Mouse (Mus musculus): ENCODE results near the gene Tex9. TPM values are rescaled to one million over a fixed set of nuclear protein-coding genes. Genes with fewer than 3 reads are reported as not detected.
A peak's percentile ranks its signal among the peaks of the same experiment; 100 is the strongest.

Gene Tex9
- 75.5 and 89.5 TPM in 2 replicates for polyA plus RNA-seq (2016; fragmentation: Nextera tagmentation; extraction: Ambion mirVana)

GRCm38 (mm10) chr9:72492194-72492565, at the start of gene Tex9:
TSS of gene Tex9 (minus strand) at chr9:72492212.
- no peaks in the 10 kb centered on the region for H3K9me3 ChIP-seq
- 17% methylated on average over 6 of the region's 6 CpGs for WGBS
- DNase-seq (ENCODE audit: extremely low spot score, low spot score), result no peak
- peak within 1 kb of the TSS; percentile 96 for H3K27ac ChIP-seq
- H3K36me3 ChIP-seq (replicated peaks), result peaks cover 25% of the 10 kb centered on the region
- peak within 1 kb of the TSS; percentile 85 for H3K4me3 ChIP-seq
- H3K27me3 ChIP-seq (ENCODE audit: poor library complexity, severe bottlenecking), result no peaks in the 10 kb centered on the region
- peaks cover 16% of the 10 kb centered on the region for H3K4me1 ChIP-seq

- Histone ChIP-seq H3K27ac (no peak overlapping the region), H3K27me3 (ENCODE audit: poor library complexity, severe bottlenecking) (no peaks in the 10 kb centered on the region), H3K36me3 (replicated peaks) (peaks cover 13% of the 10 kb centered on the region), H3K4me3 (no peak overlapping the region), H3K4me1 (peaks cover 22% of the 10 kb centered on the region), H3K9me3 (no peaks in the 10 kb centered on the region)
- no peak for DNase-seq (ENCODE audit: extremely low spot score, low spot score)
- 46% methylated on average over 1 of the region's 1 CpGs for WGBS
These were observed 45.1 kb upstream of the Tex9 start for GRCm38 (mm10) chr9:72537086-72537485.

GRCm38 (mm10) chr9:72535394-72535793, 43.4 kb upstream of the Tex9 start:
- Histone ChIP-seq H3K4me1 (peaks cover 36% of the 10 kb centered on the region), H3K27ac (no peak overlapping the region), H3K27me3 (ENCODE audit: poor library complexity, severe bottlenecking) (no peaks in the 10 kb centered on the region), H3K4me3 (no peak overlapping the region), H3K36me3 (replicated peaks) (peaks cover 10% of the 10 kb centered on the region), H3K9me3 (no peaks in the 10 kb centered on the region)
- 94% methylated on average over 3 of the region's 3 CpGs for WGBS
- no peak for DNase-seq (ENCODE audit: extremely low spot score, low spot score)

- 96% methylated on average over 2 of the region's 2 CpGs for WGBS
- Histone ChIP-seq H3K27ac (no peak overlapping the region), H3K4me3 (peak overlapping the region; percentile 90; the same call in 1 of the 2 replicates), H3K36me3 (replicated peaks) (peaks cover 6% of the 10 kb centered on the region), H3K4me1 (peaks cover 40% of the 10 kb centered on the region), H3K9me3 (no peaks in the 10 kb centered on the region), H3K27me3 (ENCODE audit: poor library complexity, severe bottlenecking) (no peaks in the 10 kb centered on the region)
- DNase-seq (ENCODE audit: extremely low spot score, low spot score), result no peak
These were observed 43.0 kb upstream of the Tex9 start for GRCm38 (mm10) chr9:72534985-72535384.

GRCm38 (mm10) chr9:72533089-72533415, 41.0 kb upstream of the Tex9 start:
- Histone ChIP-seq H3K27me3 (ENCODE audit: poor library complexity, severe bottlenecking) (no peaks in the 10 kb centered on the region), H3K4me1 (peaks cover 44% of the 10 kb centered on the region), H3K9me3 (no peaks in the 10 kb centered on the region), H3K36me3 (replicated peaks) (no peaks in the 10 kb centered on the region), H3K4me3 (peak overlapping the region; percentile 90), H3K27ac (peak overlapping the region; percentile 98)
- WGBS, result 0% methylated on average over 2 of the region's 2 CpGs
- DNase-seq (ENCODE audit: extremely low spot score, low spot score), result no peak

GRCm38 (mm10) chr9:72532381-72533088, 40.5 kb upstream of the Tex9 start:
- Histone ChIP-seq H3K36me3 (replicated peaks) (no peaks in the 10 kb centered on the region), H3K27ac (peak overlapping the region; percentile 98), H3K4me3 (peak overlapping the region; percentile 90), H3K27me3 (ENCODE audit: poor library complexity, severe bottlenecking) (no peaks in the 10 kb centered on the region), H3K4me1 (peaks cover 44% of the 10 kb centered on the region), H3K9me3 (no peaks in the 10 kb centered on the region)
- DNase-seq (ENCODE audit: extremely low spot score, low spot score), result peak; percentile 80
- 2% methylated on average over 50 of the region's 55 CpGs for WGBS

GRCm38 (mm10) chr9:72531996-72532380, 40.0 kb upstream of the Tex9 start, which contains the start of gene Rfx7:
TSS of gene Rfx7 (plus strand) at chr9:72532240.
- Histone ChIP-seq H3K27ac (peak within 1 kb of the TSS; percentile 98), H3K9me3 (no peaks in the 10 kb centered on the region), H3K4me3 (peak within 1 kb of the TSS; percentile 90), H3K36me3 (replicated peaks) (no peaks in the 10 kb centered on the region), H3K4me1 (peaks cover 44% of the 10 kb centered on the region), H3K27me3 (ENCODE audit: poor library complexity, severe bottlenecking) (no peaks in the 10 kb centered on the region)
- WGBS, result 2% methylated on average over 50 of the region's 63 CpGs
- DNase-seq (ENCODE audit: extremely low spot score, low spot score), result peak; percentile 70

GRCm38 (mm10) chr9:72531291-72531995, 39.4 kb upstream of the Tex9 start:
- Histone ChIP-seq H3K27me3 (ENCODE audit: poor library complexity, severe bottlenecking) (no peaks in the 10 kb centered on the region), H3K27ac (peak overlapping the region; percentile 98), H3K4me3 (peak overlapping the region; percentile 90), H3K4me1 (peaks cover 44% of the 10 kb centered on the region), H3K9me3 (no peaks in the 10 kb centered on the region), H3K36me3 (replicated peaks) (no peaks in the 10 kb centered on the region)
- peak; percentile 93 for DNase-seq (ENCODE audit: extremely low spot score, low spot score)
- WGBS, result 2% methylated on average over 35 of the region's 35 CpGs

GRCm38 (mm10) chr9:72530824-72531223, 38.8 kb upstream of the Tex9 start:
- Histone ChIP-seq H3K27ac (peak overlapping the region; percentile 98), H3K4me1 (peaks cover 44% of the 10 kb centered on the region), H3K36me3 (replicated peaks) (no peaks in the 10 kb centered on the region), H3K9me3 (no peaks in the 10 kb centered on the region), H3K4me3 (peak overlapping the region; percentile 90), H3K27me3 (ENCODE audit: poor library complexity, severe bottlenecking) (no peaks in the 10 kb centered on the region)
- no peak for DNase-seq (ENCODE audit: extremely low spot score, low spot score)
- 39% methylated on average over 4 of the region's 4 CpGs for WGBS

GRCm38 (mm10) chr9:72530237-72530636, 38.2 kb upstream of the Tex9 start:
- Histone ChIP-seq H3K4me3 (peak overlapping the region; percentile 90), H3K27me3 (ENCODE audit: poor library complexity, severe bottlenecking) (no peaks in the 10 kb centered on the region), H3K36me3 (replicated peaks) (no peaks in the 10 kb centered on the region), H3K4me1 (peaks cover 44% of the 10 kb centered on the region), H3K27ac (peak overlapping the region; percentile 98; the same call in 1 of the 2 replicates), H3K9me3 (no peaks in the 10 kb centered on the region)
- peak; percentile 88 for DNase-seq (ENCODE audit: extremely low spot score, low spot score)
- WGBS, result 2% methylated on average over 12 of the region's 12 CpGs

GRCm38 (mm10) chr9:72526091-72526490, 34.1 kb upstream of the Tex9 start:
- no peaks in the 10 kb centered on the region for H3K27me3 ChIP-seq (ENCODE audit: poor library complexity, severe bottlenecking)
- no peaks in the 10 kb centered on the region for H3K9me3 ChIP-seq
- no peaks in the 10 kb centered on the region for H3K36me3 ChIP-seq (replicated peaks)
- H3K4me1 ChIP-seq, result peaks cover 15% of the 10 kb centered on the region
- H3K27ac ChIP-seq, result no peak overlapping the region
- WGBS, result 88% methylated on average over 1 of the region's 1 CpGs
- H3K4me3 ChIP-seq, result no peak overlapping the region
- DNase-seq (ENCODE audit: extremely low spot score, low spot score), result no peak

- Histone ChIP-seq H3K27me3 (ENCODE audit: poor library complexity, severe bottlenecking) (no peaks in the 10 kb centered on the region), H3K9me3 (no peaks in the 10 kb centered on the region), H3K27ac (no peak overlapping the region), H3K36me3 (replicated peaks) (no peaks in the 10 kb centered on the region), H3K4me1 (no peaks in the 10 kb centered on the region), H3K4me3 (no peak overlapping the region)
- no peak for DNase-seq (ENCODE audit: extremely low spot score, low spot score)
These were observed 28.8 kb upstream of the Tex9 start for GRCm38 (mm10) chr9:72520849-72521248.

- Histone ChIP-seq H3K36me3 (replicated peaks) (no peaks in the 10 kb centered on the region), H3K27ac (no peak overlapping the region), H3K4me1 (no peaks in the 10 kb centered on the region), H3K4me3 (no peak overlapping the region), H3K27me3 (ENCODE audit: poor library complexity, severe bottlenecking) (no peaks in the 10 kb centered on the region), H3K9me3 (no peaks in the 10 kb centered on the region)
- DNase-seq (ENCODE audit: extremely low spot score, low spot score), result no peak
These were observed 27.2 kb upstream of the Tex9 start for GRCm38 (mm10) chr9:72519246-72519645.
